Mouse (Mus musculus) heart, embryonic 10.5 days (tissue): Measurements from ENCODE around the gene Slx4ip. TPM values are rescaled to one million over a fixed set of nuclear protein-coding genes. Genes with fewer than 3 reads are reported as not detected.

Experiments
- DNase-seq: peaks from one replicate; pipeline ENCODE4 v3.0.0-alpha.2; 2017; ENCODE audit warnings: low spot score
- H3K27ac ChIP-seq: fragments of 300-500 bp; sonication (generic); 2 replicates; pipeline ENCODE4 v1.5.1; 2016; ENCODE audit warnings: mild to moderate bottlenecking
- H3K27me3 ChIP-seq: fragments of 300-500 bp; sonication (generic); 2 replicates; pipeline ENCODE4 v1.6.1; 2016; ENCODE audit warnings: mild to moderate bottlenecking; ENCODE audit not compliant: poor library complexity, insufficient read depth, severe bottlenecking
- H3K36me3 ChIP-seq: fragments of 300-500 bp; sonication (generic); 2 replicates; pipeline ENCODE4 v1.6.1; 2016; ENCODE audit warnings: mild to moderate bottlenecking, moderate library complexity
- H3K4me1 ChIP-seq: fragments of 300-500 bp; sonication (generic); 2 replicates; pipeline ENCODE4 v1.6.1; 2016; ENCODE audit warnings: mild to moderate bottlenecking
- H3K4me3 ChIP-seq: fragments of 300-500 bp; sonication (generic); 2 replicates; pipeline ENCODE4 v1.5.1; 2016; ENCODE audit warnings: mild to moderate bottlenecking, moderate library complexity
- H3K9me3 ChIP-seq: fragments of 300-500 bp; sonication (generic); 2 replicates; pipeline ENCODE4 v1.6.1; 2016; ENCODE audit warnings: mild to moderate bottlenecking, moderate library complexity
- WGBS: fragments of 180-500 bp; shearing (Covaris S2); methylation state at CpG from one replicate; pipeline ENCODE4 v1.1.7; 2016; 5-methylcytosine and 5-hydroxymethylcytosine counted together
- polyA plus RNA-seq: library from polyadenylated mRNA; unstranded; fragments of >200 nt; fragmentation: Nextera tagmentation; extraction: Ambion mirVana; gene quantifications from 2 replicates; pipeline ENCODE4 v1.2.1, GENCODE M21; 2016

Gene Slx4ip
- polyA plus RNA-seq, 1 experiment from 2014 or later, result 5.9 TPM

- H3K27ac ChIP-seq, result no peak overlapping the region
- H3K27me3 ChIP-seq, result no peaks in the 10 kb centered on the region
- no peak overlapping the region for H3K4me3 ChIP-seq
- H3K36me3 ChIP-seq, result no peaks in the 10 kb centered on the region
- H3K4me1 ChIP-seq, result peaks cover 4% of the 10 kb centered on the region; the same call in 1 of the 2 replicates
- no peaks in the 10 kb centered on the region for H3K9me3 ChIP-seq
- DNase-seq, result no peak
- 67% methylated on average over 4 of the region's 4 CpGs for WGBS
Measured at GRCm38 (mm10) chr2:137013811-137014350, 122.9 kb downstream of the Slx4ip start.

GRCm38 (mm10) chr2:137014423-137014822, 123.4 kb downstream of the Slx4ip start:
- Histone ChIP-seq H3K4me3 (no peak overlapping the region), H3K4me1 (peaks cover 4% of the 10 kb centered on the region; the same call in 1 of the 2 replicates), H3K27me3 (no peaks in the 10 kb centered on the region), H3K9me3 (no peaks in the 10 kb centered on the region), H3K27ac (no peak overlapping the region), H3K36me3 (no peaks in the 10 kb centered on the region)
- DNase-seq, result no peak
- WGBS, result 92% methylated on average over 2 of the region's 2 CpGs

- Histone ChIP-seq H3K27ac (no peak overlapping the region), H3K36me3 (no peaks in the 10 kb centered on the region), H3K4me3 (no peak overlapping the region), H3K4me1 (no peaks in the 10 kb centered on the region), H3K9me3 (no peaks in the 10 kb centered on the region), H3K27me3 (no peaks in the 10 kb centered on the region)
- WGBS, result 88% methylated on average over 2 of the region's 2 CpGs
- DNase-seq, result no peak
Measured at GRCm38 (mm10) chr2:137044122-137044521, 153.1 kb downstream of the Slx4ip start.

- Histone ChIP-seq H3K9me3 (no peaks in the 10 kb centered on the region), H3K36me3 (no peaks in the 10 kb centered on the region), H3K4me1 (no peaks in the 10 kb centered on the region), H3K27ac (no peak overlapping the region), H3K27me3 (no peaks in the 10 kb centered on the region), H3K4me3 (no peak overlapping the region)
- WGBS, result 73% methylated on average over 2 of the region's 2 CpGs
- no peak for DNase-seq
Measured at GRCm38 (mm10) chr2:137049367-137049766, 158.3 kb downstream of the Slx4ip start.

GRCm38 (mm10) chr2:137049906-137050305, 158.9 kb downstream of the Slx4ip start:
- H3K4me1 ChIP-seq, result no peaks in the 10 kb centered on the region
- WGBS, result 66% methylated on average over 1 of the region's 1 CpGs
- H3K27ac ChIP-seq, result no peak overlapping the region
- H3K36me3 ChIP-seq, result no peaks in the 10 kb centered on the region
- H3K27me3 ChIP-seq, result no peaks in the 10 kb centered on the region
- no peaks in the 10 kb centered on the region for H3K9me3 ChIP-seq
- H3K4me3 ChIP-seq, result no peak overlapping the region
- DNase-seq, result no peak

- no peak overlapping the region for H3K4me3 ChIP-seq
- H3K36me3 ChIP-seq, result peaks cover 4% of the 10 kb centered on the region; the same call in 1 of the 2 replicates
- DNase-seq, result no peak
- H3K4me1 ChIP-seq, result peaks cover 20% of the 10 kb centered on the region
- 87% methylated on average over 1 of the region's 1 CpGs for WGBS
- no peaks in the 10 kb centered on the region for H3K27me3 ChIP-seq
- no peak overlapping the region for H3K27ac ChIP-seq
- no peaks in the 10 kb centered on the region for H3K9me3 ChIP-seq
Measured at GRCm38 (mm10) chr2:137063829-137064228, 172.8 kb downstream of the Slx4ip start.

GRCm38 (mm10) chr2:137064513-137064912, 173.5 kb downstream of the Slx4ip start:
- no peak for DNase-seq
- no peaks in the 10 kb centered on the region for H3K27me3 ChIP-seq
- H3K27ac ChIP-seq, result no peak overlapping the region
- no peaks in the 10 kb centered on the region for H3K9me3 ChIP-seq
- 83% methylated on average over 3 of the region's 3 CpGs for WGBS
- H3K4me1 ChIP-seq, result peaks cover 20% of the 10 kb centered on the region
- no peak overlapping the region for H3K4me3 ChIP-seq
- peaks cover 4% of the 10 kb centered on the region; the same call in 1 of the 2 replicates for H3K36me3 ChIP-seq

GRCm38 (mm10) chr2:137067479-137068110, 176.6 kb downstream of the Slx4ip start:
- Histone ChIP-seq H3K36me3 (peaks cover 4% of the 10 kb centered on the region; the same call in 1 of the 2 replicates), H3K4me1 (peaks cover 18% of the 10 kb centered on the region), H3K27me3 (no peaks in the 10 kb centered on the region), H3K9me3 (no peaks in the 10 kb centered on the region), H3K4me3 (no peak overlapping the region), H3K27ac (no peak overlapping the region)
- WGBS, result 83% methylated on average over 10 of the region's 10 CpGs
- DNase-seq, result no peak

- H3K9me3 ChIP-seq, result no peaks in the 10 kb centered on the region
- no peaks in the 10 kb centered on the region for H3K36me3 ChIP-seq
- DNase-seq, result peak; percentile 58
- WGBS, result 49% methylated on average over 16 of the region's 16 CpGs
- H3K4me1 ChIP-seq, result peaks cover 15% of the 10 kb centered on the region
- H3K4me3 ChIP-seq, result no peak overlapping the region
- H3K27me3 ChIP-seq, result no peaks in the 10 kb centered on the region
- H3K27ac ChIP-seq, result 0 out of 2 replicates have a peak overlapping the region, but pooled peaks have one; percentile 29
Measured at GRCm38 (mm10) chr2:137073473-137074312, 182.7 kb downstream of the Slx4ip start.

GRCm38 (mm10) chr2:137074313-137074620, 183.2 kb downstream of the Slx4ip start:
- Histone ChIP-seq H3K4me3 (no peak overlapping the region), H3K4me1 (peaks cover 15% of the 10 kb centered on the region), H3K9me3 (no peaks in the 10 kb centered on the region), H3K36me3 (no peaks in the 10 kb centered on the region), H3K27ac (0 out of 2 replicates have a peak overlapping the region, but pooled peaks have one; percentile 29), H3K27me3 (no peaks in the 10 kb centered on the region)
- DNase-seq, result peak; percentile 38
- 27% methylated on average over 2 of the region's 2 CpGs for WGBS

- H3K4me1 ChIP-seq, result peaks cover 31% of the 10 kb centered on the region
- DNase-seq, result no peak
Measured at GRCm38 (mm10) chr2:137078771-137079170, 187.8 kb downstream of the Slx4ip start.

GRCm38 (mm10) chr2:137079721-137080320, 188.8 kb downstream of the Slx4ip start:
- Histone ChIP-seq H3K9me3 (no peaks in the 10 kb centered on the region), H3K4me3 (no peak overlapping the region), H3K36me3 (peaks cover 28% of the 10 kb centered on the region), H3K27ac (no peak overlapping the region), H3K4me1 (peaks cover 21% of the 10 kb centered on the region), H3K27me3 (no peaks in the 10 kb centered on the region)
- WGBS, result 44% methylated on average over 10 of the region's 10 CpGs
- DNase-seq, result no peak

More at GRCm38 (mm10) chr2:137078771-137079170, 187.8 kb downstream of the Slx4ip start:
- Histone ChIP-seq H3K4me3 (no peak overlapping the region), H3K27me3 (no peaks in the 10 kb centered on the region), H3K27ac (no peak overlapping the region), H3K9me3 (no peaks in the 10 kb centered on the region), H3K36me3 (peaks cover 18% of the 10 kb centered on the region)
- 71% methylated on average over 4 of the region's 4 CpGs for WGBS

GRCm38 (mm10) chr2:137080468-137080867, 189.4 kb downstream of the Slx4ip start:
- H3K9me3 ChIP-seq, result no peaks in the 10 kb centered on the region
- no peak overlapping the region for H3K27ac ChIP-seq
- H3K4me1 ChIP-seq, result peaks cover 24% of the 10 kb centered on the region
- H3K4me3 ChIP-seq, result no peak overlapping the region
- H3K27me3 ChIP-seq, result no peaks in the 10 kb centered on the region
- 65% methylated on average over 6 of the region's 6 CpGs for WGBS
- peaks cover 35% of the 10 kb centered on the region for H3K36me3 ChIP-seq
- DNase-seq, result no peak
